Mouse (Mus musculus) hindbrain, embryonic 12.5 days (tissue): ENCODE data around the gene Abca5. TPM values are rescaled to one million over a fixed set of nuclear protein-coding genes. Genes with fewer than 3 reads are reported as not detected.

Source experiments
- ATAC-seq: fragments of 200-750 bp; cut with Nextera tagmentation; 2 replicates; pipeline ENCODE4 v1.8.0; 2017; ENCODE audit warnings: moderate TSS enrichment; ENCODE audit not compliant: low FRiP score
- H3K27ac ChIP-seq: fragments of 300-500 bp; sonication (generic); 2 replicates; pipeline ENCODE4 v1.5.1; 2016; ENCODE audit warnings: mild to moderate bottlenecking
- H3K27me3 ChIP-seq: fragments of 300-500 bp; sonication (generic); 2 replicates; pipeline ENCODE4 v1.6.1; 2016; ENCODE audit warnings: mild to moderate bottlenecking
- H3K36me3 ChIP-seq: fragments of 300-500 bp; sonication (generic); 2 replicates; pipeline ENCODE4 v1.6.1; 2016; ENCODE audit warnings: mild to moderate bottlenecking
- H3K4me1 ChIP-seq: fragments of 300-500 bp; sonication (generic); 2 replicates; pipeline ENCODE4 v1.6.1; 2016
- H3K4me2 ChIP-seq: fragments of 300-500 bp; sonication (generic); replicated peaks from 2 replicates; pipeline ENCODE4 v1.6.1; 2016; ENCODE audit warnings: mild to moderate bottlenecking
- H3K4me3 ChIP-seq: fragments of 300-500 bp; sonication (generic); 2 replicates; pipeline ENCODE4 v1.5.1; 2016; ENCODE audit warnings: mild to moderate bottlenecking
- H3K9ac ChIP-seq: fragments of 300-500 bp; sonication (generic); 2 replicates; pipeline ENCODE4 v1.6.1; 2016; ENCODE audit warnings: mild to moderate bottlenecking, moderate library complexity
- H3K9me3 ChIP-seq: fragments of 300-500 bp; sonication (generic); replicated peaks from 2 replicates; pipeline ENCODE4 v1.6.1; 2016; ENCODE audit warnings: mild to moderate bottlenecking
- WGBS: fragments of 180-500 bp; shearing (Covaris S2); methylation state at CpG from one replicate; pipeline ENCODE4 v1.1.7; 2016; 5-methylcytosine and 5-hydroxymethylcytosine counted together
- polyA plus RNA-seq: library from polyadenylated mRNA; unstranded; fragments of >200 nt; fragmentation: Nextera tagmentation; extraction: Ambion mirVana; gene quantifications from 2 replicates; pipeline ENCODE4 v1.2.1, GENCODE M21; 2016

Abca5 gene
- polyA plus RNA-seq, 1 experiment from 2014 or later = 8.9 TPM

DNA sequence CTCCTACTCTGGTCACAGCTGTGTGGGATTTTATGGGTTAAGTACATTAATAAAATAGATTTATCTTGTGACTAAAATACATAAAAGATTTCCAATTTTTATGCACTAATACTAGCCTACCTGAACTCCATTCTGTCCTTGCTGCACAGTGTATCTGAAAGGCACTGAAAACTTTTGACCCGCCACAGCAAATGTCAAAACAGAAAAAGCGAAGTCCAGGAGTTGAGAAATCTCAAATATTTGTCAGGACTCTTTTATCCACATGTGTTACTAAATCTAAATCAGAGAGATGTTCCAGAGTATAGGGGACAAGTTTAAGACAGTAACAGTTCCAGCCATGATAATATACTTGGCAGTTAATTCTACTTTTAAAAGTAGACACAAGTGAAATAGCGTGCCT lies 85.3 kb downstream of the Abca5 start:
- Histone ChIP-seq H3K36me3 (no peaks in the 10 kb centered on the region), H3K9me3 (no peaks in the 10 kb centered on the region), H3K4me1 (no peaks in the 10 kb centered on the region), H3K9ac (no peak overlapping the region), H3K27ac (no peak overlapping the region), H3K4me2 (no peak overlapping the region), H3K27me3 (no peaks in the 10 kb centered on the region), H3K4me3 (no peak overlapping the region)
- ATAC-seq = no peak
- WGBS = 79% methylated on average over 3 of the region's 3 CpGs

DNA sequence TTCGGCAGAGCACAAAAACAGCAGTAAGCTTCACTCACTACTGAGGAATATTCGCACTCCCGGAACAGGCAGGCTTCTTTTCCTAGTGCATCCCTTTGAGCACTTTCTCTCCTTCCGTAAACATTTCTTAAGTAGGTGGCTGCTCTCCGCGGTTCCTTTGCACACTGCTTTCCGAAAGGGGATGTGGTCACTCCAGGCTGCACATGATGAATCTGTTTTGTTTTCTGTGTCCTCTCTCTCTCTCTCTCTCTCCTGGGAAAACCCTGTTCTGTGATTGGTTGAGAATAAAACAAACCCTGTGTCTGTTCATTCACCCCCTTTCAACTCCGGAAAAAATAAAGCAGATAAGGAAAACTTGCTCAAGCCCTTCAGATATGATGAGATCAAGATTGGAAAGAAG lies 86.0 kb downstream of the Abca5 start, which contains the start of gene Abca6:
Gene Abca6, minus strand, starts transcription at position 243 of the 400 bp plus-strand sequence.
- Histone ChIP-seq H3K4me3 (peak within 1 kb of the TSS; percentile 18; the same call in 1 of the 2 replicates), H3K4me2 (peak within 1 kb of the TSS; percentile 46), H3K27ac (no peak within 1 kb of the TSS), H3K9ac (no peak within 1 kb of the TSS), H3K36me3 (no peaks in the 10 kb centered on the region), H3K27me3 (no peaks in the 10 kb centered on the region), H3K9me3 (no peaks in the 10 kb centered on the region), H3K4me1 (no peaks in the 10 kb centered on the region)
- 17% methylated on average over 8 of the region's 8 CpGs for WGBS
- no peak for ATAC-seq

DNA sequence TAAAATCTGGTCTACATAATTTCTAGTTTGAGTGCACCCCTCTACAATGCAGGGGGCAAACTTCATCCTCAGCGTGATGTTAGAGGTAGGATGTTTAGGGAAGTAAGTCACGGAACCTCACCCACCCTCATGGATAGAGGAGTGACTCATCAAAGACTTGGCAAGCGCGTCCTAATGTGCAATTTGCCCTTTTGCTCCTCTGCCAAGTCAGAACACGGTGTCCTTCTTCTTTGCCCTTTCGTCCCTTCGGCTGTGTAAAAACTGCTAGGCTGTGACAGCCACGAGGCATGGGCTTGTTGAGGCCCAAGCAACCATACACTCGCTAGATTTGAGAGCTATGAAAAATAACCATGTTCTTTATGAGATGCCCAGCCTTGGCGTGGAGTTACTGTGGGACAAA lies 92.8 kb downstream of the Abca5 start:
- Histone ChIP-seq H3K4me3 (no peak overlapping the region), H3K4me1 (no peaks in the 10 kb centered on the region), H3K36me3 (no peaks in the 10 kb centered on the region), H3K4me2 (no peak overlapping the region), H3K27me3 (no peaks in the 10 kb centered on the region), H3K27ac (no peak overlapping the region), H3K9ac (no peak overlapping the region), H3K9me3 (0 out of 2 replicates have a peak, but pooled peaks cover 4% of the 10 kb centered on the region)
- no peak for ATAC-seq
- WGBS = 90% methylated on average over 10 of the region's 10 CpGs

DNA sequence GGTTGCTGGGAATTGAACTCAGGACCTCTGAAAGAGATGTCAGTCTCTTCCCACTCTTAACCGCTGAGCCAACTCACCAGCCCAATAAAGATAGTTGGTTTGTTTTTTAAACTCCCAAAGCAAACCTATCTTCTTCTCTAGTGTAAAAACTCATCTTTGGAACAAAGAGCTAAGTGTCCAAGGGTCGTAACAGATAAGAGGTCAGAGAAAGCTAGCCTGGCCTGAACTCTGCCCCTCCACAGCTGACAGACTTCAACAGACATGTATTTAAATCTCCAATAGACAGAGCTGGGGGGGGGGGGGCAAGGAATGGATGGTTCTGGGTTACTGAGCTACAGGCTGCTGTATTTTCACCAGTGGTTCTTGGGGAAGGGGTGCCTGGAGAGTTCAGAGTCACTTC lies 100.0 kb downstream of the Abca5 start:
- ATAC-seq = no peak
- H3K9ac ChIP-seq = no peak overlapping the region
- 89% methylated on average over 2 of the region's 2 CpGs for WGBS
- no peak overlapping the region for H3K27ac ChIP-seq
- no peaks in the 10 kb centered on the region for H3K4me1 ChIP-seq
- H3K4me2 ChIP-seq = no peak overlapping the region
- 0 out of 2 replicates have a peak, but pooled peaks cover 4% of the 10 kb centered on the region for H3K9me3 ChIP-seq
- H3K27me3 ChIP-seq = no peaks in the 10 kb centered on the region
- H3K36me3 ChIP-seq = no peaks in the 10 kb centered on the region
- no peak overlapping the region for H3K4me3 ChIP-seq

DNA sequence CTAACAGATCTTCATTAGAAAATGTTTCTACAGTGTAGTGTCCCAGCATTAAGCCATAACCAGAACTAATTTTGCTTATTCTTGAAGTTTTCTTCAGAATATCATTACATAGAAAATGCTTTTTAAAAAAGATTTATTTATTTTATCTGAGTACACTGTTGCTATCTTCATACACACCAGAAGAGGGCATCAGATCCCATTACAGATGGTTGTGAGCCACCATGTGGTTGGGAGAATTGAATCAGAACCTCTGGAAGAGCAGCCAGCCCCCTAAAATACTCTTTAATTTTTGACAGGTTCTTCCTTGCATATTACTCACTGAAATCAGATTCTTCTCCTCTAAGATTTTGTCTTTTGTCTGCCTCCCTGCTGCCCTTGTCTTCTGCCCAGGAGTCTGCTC lies 104.5 kb downstream of the Abca5 start:
- Histone ChIP-seq H3K36me3 (no peaks in the 10 kb centered on the region), H3K27me3 (no peaks in the 10 kb centered on the region), H3K9me3 (no peaks in the 10 kb centered on the region), H3K4me2 (no peak overlapping the region), H3K27ac (no peak overlapping the region), H3K9ac (no peak overlapping the region), H3K4me3 (no peak overlapping the region), H3K4me1 (no peaks in the 10 kb centered on the region)
- no peak for ATAC-seq

Other genes with a start within 250 kb of the Abca5 start
- gene Abca8a, start 241.7 kb downstream of the Abca5 start, polyA plus RNA-seq = 0.42 and 1.4 TPM in 2 replicates
- 5.4 and 7.7 TPM in 2 replicates for gene Abca9, start 169.5 kb downstream of the Abca5 start, polyA plus RNA-seq
- 0.35 and 0.40 TPM in 2 replicates for gene Abca6, start 85.9 kb downstream of the Abca5 start, polyA plus RNA-seq
- gene Map2k6, start 61.4 kb upstream of the Abca5 start, polyA plus RNA-seq = 27.8 and 34.4 TPM in 2 replicates